Mouse (Mus musculus): ENCODE data around the gene Atp1a1. TPM values are rescaled to one million over a fixed set of nuclear protein-coding genes. Genes with fewer than 3 reads are reported as not detected.

Atp1a1 gene
- polyA plus RNA-seq, 1 experiment: 58.4 TPM

GRCm38 (mm10) chr3:101530928-101531327 is 73.6 kb downstream of the Atp1a1 start:
- TF ChIP-seq GATA1 (IDR thresholded peaks at IDR 0.05; ENCODE audit: low read length): no peak
- TF ChIP-seq TAL1 (IDR thresholded peaks at IDR 0.05; ENCODE audit: low read length): no peak
- Histone ChIP-seq H3K27me3 (ENCODE audit: control insufficient read depth) (peaks cover 4% of the 10 kb centered on the region; the same call in 1 of the 2 replicates), H3K4me1 (ENCODE audit: control insufficient read depth) (peaks cover 8% of the 10 kb centered on the region), H3K36me3 (ENCODE audit: control insufficient read depth) (no peaks in the 10 kb centered on the region), H3K9me3 (ENCODE audit: control insufficient read depth, low read length) (no peaks in the 10 kb centered on the region), H3K4me3 (replicated peaks) (no peak overlapping the region)

- no peaks in the 10 kb centered on the region for H3K9me3 ChIP-seq (ENCODE audit: control insufficient read depth, low read length)
- H3K36me3 ChIP-seq (ENCODE audit: control insufficient read depth): no peaks in the 10 kb centered on the region
- H3K4me1 ChIP-seq (ENCODE audit: control insufficient read depth): peaks cover 3% of the 10 kb centered on the region
- TF ChIP-seq TAL1 (IDR thresholded peaks at IDR 0.05; ENCODE audit: low read length): no peak
- no peak for TF ChIP-seq GATA1 (IDR thresholded peaks at IDR 0.05; ENCODE audit: low read length)
- no peak overlapping the region for H3K4me3 ChIP-seq (replicated peaks)
- peaks cover 4% of the 10 kb centered on the region; the same call in 1 of the 2 replicates for H3K27me3 ChIP-seq (ENCODE audit: control insufficient read depth)
Measured at GRCm38 (mm10) chr3:101528900-101529594, 75.4 kb downstream of the Atp1a1 start.

- Histone ChIP-seq H3K36me3 (ENCODE audit: control insufficient read depth) (no peaks in the 10 kb centered on the region), H3K9me3 (ENCODE audit: control insufficient read depth, low read length) (no peaks in the 10 kb centered on the region), H3K4me3 (replicated peaks) (no peak overlapping the region), H3K27me3 (ENCODE audit: control insufficient read depth) (peaks cover 4% of the 10 kb centered on the region; the same call in 1 of the 2 replicates), H3K4me1 (ENCODE audit: control insufficient read depth) (peaks cover 1% of the 10 kb centered on the region)
- TF ChIP-seq GATA1 (IDR thresholded peaks at IDR 0.05; ENCODE audit: low read length) (no peak), TAL1 (IDR thresholded peaks at IDR 0.05; ENCODE audit: low read length) (no peak)
Measured at GRCm38 (mm10) chr3:101528157-101528899, 76.2 kb downstream of the Atp1a1 start.

GRCm38 (mm10) chr3:101526603-101527002 is 77.9 kb downstream of the Atp1a1 start:
- no peak for TF ChIP-seq TAL1 (IDR thresholded peaks at IDR 0.05; ENCODE audit: low read length)
- no peak for TF ChIP-seq GATA1 (IDR thresholded peaks at IDR 0.05; ENCODE audit: low read length)
- no peaks in the 10 kb centered on the region for H3K9me3 ChIP-seq (ENCODE audit: control insufficient read depth, low read length)
- no peaks in the 10 kb centered on the region for H3K27me3 ChIP-seq (ENCODE audit: control insufficient read depth)
- H3K4me1 ChIP-seq (ENCODE audit: control insufficient read depth): no peaks in the 10 kb centered on the region
- no peaks in the 10 kb centered on the region for H3K36me3 ChIP-seq (ENCODE audit: control insufficient read depth)
- H3K4me3 ChIP-seq (replicated peaks): no peak overlapping the region

Other genes starting within 250 kb of the Atp1a1 start
- gene Igsf3, start 227.6 kb downstream of the Atp1a1 start, polyA plus RNA-seq (2012): 0.12 and 0.14 TPM in 2 replicates
- gene Mab21l3, start 244.3 kb upstream of the Atp1a1 start, polyA plus RNA-seq (2012): not detected in 2 replicates